Mouse (Mus musculus): ENCODE data around the gene Lrrc4.

The Lrrc4 gene

GRCm38 (mm10) chr6:28771331-28771730 is 60.2 kb downstream of the Lrrc4 start:
- no peak for DNase-seq (ENCODE audit: low spot score in 2 of 2)

- no peak for DNase-seq (ENCODE audit: low spot score in 2 of 2)
Measured at GRCm38 (mm10) chr6:28767891-28768481, 63.6 kb downstream of the Lrrc4 start.

- no peak for DNase-seq (ENCODE audit: low spot score in 2 of 2)
Measured at GRCm38 (mm10) chr6:28766622-28767021, 64.9 kb downstream of the Lrrc4 start.

GRCm38 (mm10) chr6:28762132-28762775 is 69.3 kb downstream of the Lrrc4 start:
- DNase-seq (ENCODE audit: low spot score in 2 of 2): no peak

- no peak for DNase-seq (ENCODE audit: low spot score in 2 of 2)
Measured at GRCm38 (mm10) chr6:28761728-28762127, 69.8 kb downstream of the Lrrc4 start.

GRCm38 (mm10) chr6:28758293-28758692 is 73.3 kb downstream of the Lrrc4 start:
- DNase-seq (ENCODE audit: low spot score in 2 of 2): no peak

GRCm38 (mm10) chr6:28756306-28757018 is 75.1 kb downstream of the Lrrc4 start:
- DNase-seq (ENCODE audit: low spot score in 2 of 2): no peak

- DNase-seq (ENCODE audit: low spot score in 2 of 2): peak in 1 of 2 experiments; percentile 15
Measured at GRCm38 (mm10) chr6:28754127-28754898, 77.2 kb downstream of the Lrrc4 start.

GRCm38 (mm10) chr6:28753681-28754080 is 77.9 kb downstream of the Lrrc4 start:
- DNase-seq (ENCODE audit: low spot score in 2 of 2): no peak

- no peak for DNase-seq (ENCODE audit: low spot score in 2 of 2)
Measured at GRCm38 (mm10) chr6:28753217-28753616, 78.3 kb downstream of the Lrrc4 start.

GRCm38 (mm10) chr6:28751186-28751585 is 80.4 kb downstream of the Lrrc4 start:
- DNase-seq (ENCODE audit: low spot score in 2 of 2): no peak

GRCm38 (mm10) chr6:28749224-28749623 is 82.3 kb downstream of the Lrrc4 start:
- no peak for DNase-seq (ENCODE audit: low spot score in 2 of 2)

GRCm38 (mm10) chr6:28747931-28748670 is 83.4 kb downstream of the Lrrc4 start:
- DNase-seq (ENCODE audit: low spot score in 2 of 2): no peak

GRCm38 (mm10) chr6:28747025-28747424 is 84.5 kb downstream of the Lrrc4 start:
- DNase-seq (ENCODE audit: low spot score in 2 of 2): no peak

- DNase-seq (ENCODE audit: low spot score in 2 of 2): no peak
Measured at GRCm38 (mm10) chr6:28745864-28746263, 85.7 kb downstream of the Lrrc4 start.

GRCm38 (mm10) chr6:28743586-28743985 is 88.0 kb downstream of the Lrrc4 start:
- no peak for DNase-seq (ENCODE audit: low spot score in 2 of 2)

- DNase-seq (ENCODE audit: low spot score in 2 of 2): no peak
Measured at GRCm38 (mm10) chr6:28737601-28738000, 93.9 kb downstream of the Lrrc4 start.

GRCm38 (mm10) chr6:28736665-28737064 is 94.9 kb downstream of the Lrrc4 start:
- DNase-seq (ENCODE audit: low spot score in 2 of 2): no peak

GRCm38 (mm10) chr6:28735116-28735515 is 96.4 kb downstream of the Lrrc4 start:
- DNase-seq (ENCODE audit: low spot score in 2 of 2): no peak

GRCm38 (mm10) chr6:28733884-28734647 is 97.5 kb downstream of the Lrrc4 start:
- DNase-seq (ENCODE audit: low spot score in 2 of 2): no peak

GRCm38 (mm10) chr6:28731246-28731645 is 100.3 kb downstream of the Lrrc4 start:
- DNase-seq (ENCODE audit: low spot score in 2 of 2): no peak

Data from spleen, postnatal 4 days (tissue).